Mouse (Mus musculus): ENCODE measurements around the gene Fam8a1.

Fam8a1 gene

GRCm38 (mm10) chr13:46677721-46678120 lies 8.4 kb downstream of the Fam8a1 start:
- no peak for DNase-seq

DNA sequence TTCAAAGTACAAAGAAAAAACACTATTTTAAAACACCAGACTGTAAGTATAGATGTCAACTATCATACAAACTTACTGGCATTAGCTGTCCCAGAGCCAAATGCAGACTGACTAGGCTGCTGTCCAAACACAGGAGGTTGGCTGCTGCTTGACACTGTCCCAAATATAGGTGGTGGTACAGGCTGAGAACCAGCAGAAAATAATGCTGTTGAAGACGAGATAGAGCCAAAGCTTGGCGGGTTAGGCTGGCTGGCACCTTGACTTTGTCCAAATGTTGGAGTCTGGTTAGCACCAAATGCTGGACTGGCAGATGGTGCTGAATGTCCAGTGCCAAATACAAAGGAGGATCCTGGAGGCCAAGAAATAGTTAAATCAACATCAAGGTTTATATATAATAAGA lies 13.6 kb downstream of the Fam8a1 start:
- DNase-seq = no peak

DNA sequence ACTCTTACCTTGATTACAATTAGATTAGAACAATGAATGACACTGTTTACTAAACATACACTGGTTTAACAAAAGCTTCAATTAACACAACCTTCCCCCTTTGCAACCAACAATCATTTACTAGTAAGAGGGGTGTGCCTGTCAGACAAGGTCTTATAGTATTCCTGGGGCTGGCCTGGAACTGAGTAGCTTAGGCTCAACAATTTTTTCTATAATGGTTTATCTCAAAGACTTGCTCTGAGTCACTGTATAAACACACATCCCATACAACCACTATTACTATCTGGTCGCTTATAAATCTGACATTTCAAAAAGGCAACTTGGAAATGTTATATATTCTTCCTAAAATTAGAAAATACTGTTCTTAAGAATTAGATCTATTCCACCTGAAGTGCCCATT lies 14.0 kb downstream of the Fam8a1 start:
- DNase-seq = no peak

DNA sequence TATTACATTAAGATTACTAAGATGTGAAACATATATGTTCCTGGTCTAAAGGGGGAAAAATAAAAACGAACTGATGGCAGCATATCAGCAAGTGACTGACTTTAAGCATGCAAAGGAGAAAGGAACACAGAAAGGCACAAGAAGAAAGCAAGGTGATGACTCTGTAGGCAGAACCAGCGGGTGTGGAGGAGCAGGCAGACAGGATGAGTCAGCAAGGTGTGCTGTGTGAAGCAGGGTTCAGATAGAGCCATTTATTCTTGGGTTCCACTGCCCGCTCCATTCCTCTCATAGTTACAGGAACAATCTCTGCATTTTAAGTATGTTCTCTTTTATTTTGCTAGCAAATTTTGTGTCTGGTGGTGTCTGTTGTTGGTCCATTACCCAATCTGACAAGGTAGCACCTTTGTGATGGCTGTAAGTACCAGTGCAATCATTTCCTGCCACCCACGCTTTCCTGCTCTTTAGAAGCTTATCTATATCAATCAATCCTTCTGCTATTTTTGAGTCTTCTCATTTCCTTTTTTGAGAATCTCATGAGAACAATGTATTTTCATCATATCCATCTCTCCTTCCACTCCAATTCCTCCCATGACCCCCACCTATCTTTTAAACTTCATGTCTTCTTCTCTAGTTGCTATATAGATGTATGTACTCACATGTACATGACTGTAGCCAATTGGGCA lies 21.4 kb downstream of the Fam8a1 start:
- no peak for DNase-seq

- DNase-seq = no peak
These were observed 26.1 kb downstream of the Fam8a1 start for GRCm38 (mm10) chr13:46695296-46695908.

DNA sequence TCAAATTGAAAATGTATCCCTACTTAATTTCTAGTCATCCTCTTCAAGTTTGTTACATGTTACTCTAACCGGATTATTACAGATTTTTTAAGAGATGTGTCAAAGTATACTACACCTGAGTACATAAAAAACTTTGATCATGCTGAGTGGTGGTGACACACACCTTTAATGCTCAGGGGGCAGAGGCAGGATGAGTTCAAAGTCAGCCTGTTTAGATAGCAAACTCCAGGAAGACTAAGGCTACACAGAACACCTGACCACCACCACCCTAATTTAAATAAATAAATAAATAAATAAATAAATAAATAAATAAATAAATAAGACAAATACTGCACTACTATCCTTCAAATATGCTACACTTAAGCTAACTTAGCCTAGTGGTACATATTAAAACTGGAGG lies 26.6 kb downstream of the Fam8a1 start:
- no peak for DNase-seq

- DNase-seq = no peak
These were observed 27.5 kb downstream of the Fam8a1 start for GRCm38 (mm10) chr13:46696788-46697187.

GRCm38 (mm10) chr13:46699372-46699771 lies 30.1 kb downstream of the Fam8a1 start:
- DNase-seq = no peak

- DNase-seq = no peak
These were observed 32.2 kb downstream of the Fam8a1 start for GRCm38 (mm10) chr13:46701486-46701885.

- DNase-seq = no peak
These were observed 33.8 kb downstream of the Fam8a1 start for GRCm38 (mm10) chr13:46703138-46703537.

DNA sequence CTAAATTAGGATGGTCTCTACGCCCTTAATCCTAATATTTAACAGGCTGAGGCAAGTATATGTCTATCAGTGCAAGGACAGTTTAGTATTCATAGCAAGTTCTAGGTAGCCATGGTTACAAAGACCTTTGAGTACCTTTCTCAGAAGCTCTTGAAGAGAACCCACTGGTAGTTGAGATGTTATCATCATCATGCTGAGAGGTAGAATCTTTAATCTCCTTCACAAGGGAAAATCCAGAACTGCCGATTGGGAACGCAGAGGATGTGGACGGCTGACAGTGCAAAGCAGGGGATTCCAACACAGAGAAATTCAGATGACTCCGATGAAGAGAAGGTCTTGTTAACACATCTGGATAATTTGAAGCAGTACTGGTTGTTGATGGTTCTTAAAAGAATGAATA lies 44.2 kb downstream of the Fam8a1 start:
- DNase-seq = no peak

DNA sequence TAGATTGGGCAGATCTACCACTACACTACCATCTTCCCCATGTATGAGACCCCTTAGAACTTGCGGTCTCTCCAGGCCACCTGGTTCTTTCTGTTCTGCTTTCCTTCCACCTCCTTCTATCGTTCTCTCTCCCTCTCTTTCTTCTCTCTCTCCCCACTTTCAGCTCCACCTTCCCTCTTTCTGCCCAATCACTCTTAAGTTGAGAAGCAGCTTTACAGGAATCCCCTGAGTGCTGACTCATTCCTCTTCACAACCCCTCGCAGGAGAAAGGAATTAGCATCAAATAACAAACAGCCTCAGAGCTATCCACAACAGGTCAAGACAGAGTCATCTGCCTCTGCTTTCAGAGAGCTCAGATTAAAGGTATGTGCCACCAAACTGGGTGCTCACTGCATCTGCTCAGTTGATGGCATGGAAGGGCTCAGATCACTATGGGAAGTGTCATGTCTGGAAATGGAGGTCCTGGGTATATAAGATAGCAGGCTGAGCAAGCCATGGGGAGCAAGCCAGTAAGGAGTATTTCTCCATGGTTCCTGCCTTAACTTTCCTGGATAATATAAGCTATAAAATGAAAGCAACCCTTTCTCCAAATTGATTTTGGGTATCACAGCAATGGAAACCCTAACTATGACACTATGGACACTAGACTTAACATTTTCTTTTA lies 46.8 kb downstream of the Fam8a1 start:
- DNase-seq = no peak

DNA sequence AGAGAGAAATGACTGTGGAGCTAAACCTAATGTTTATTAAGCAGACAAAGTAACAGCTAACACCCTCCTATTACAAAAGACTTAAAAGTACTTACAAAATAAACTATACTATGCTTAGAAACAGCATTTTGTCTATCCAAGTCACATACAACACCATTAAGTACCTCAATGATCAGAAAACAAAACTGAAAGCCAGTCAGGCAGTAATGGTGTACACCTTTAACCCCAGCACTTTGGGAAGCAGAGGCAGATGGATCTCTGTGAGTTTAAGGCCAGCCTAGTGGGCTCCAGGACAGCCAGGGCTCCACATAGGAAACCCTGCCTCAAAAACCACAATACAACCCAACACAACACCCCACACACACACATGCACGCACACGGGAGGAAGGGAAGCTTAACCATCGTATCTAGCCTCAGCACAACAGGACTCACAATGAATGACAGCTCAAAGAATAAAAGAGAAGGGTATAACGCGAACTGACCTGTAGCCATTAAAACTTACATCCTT lies 49.6 kb downstream of the Fam8a1 start:
- no peak for DNase-seq

- DNase-seq = no peak
These were observed 51.7 kb downstream of the Fam8a1 start for GRCm38 (mm10) chr13:46721009-46721408.

DNA sequence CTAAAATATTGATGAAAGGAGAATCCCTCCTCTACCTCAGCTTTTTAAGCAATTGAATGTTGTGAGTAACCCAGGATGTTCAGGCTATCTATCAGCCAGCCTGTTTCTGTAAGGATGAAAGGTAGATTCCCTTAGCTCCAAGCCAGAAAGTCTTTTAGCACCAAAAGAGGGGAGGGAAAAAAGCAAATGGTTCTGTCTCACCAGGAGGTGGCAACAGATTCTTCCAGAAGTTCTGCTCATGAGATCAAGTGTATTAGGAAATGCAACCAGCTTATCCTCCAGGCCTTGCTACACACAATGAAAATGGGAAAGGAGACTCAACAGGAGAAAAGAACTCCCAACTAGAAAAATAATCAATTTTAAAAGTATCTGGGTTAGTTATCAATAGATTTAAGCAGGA lies 55.0 kb downstream of the Fam8a1 start:
- DNase-seq = no peak

DNA sequence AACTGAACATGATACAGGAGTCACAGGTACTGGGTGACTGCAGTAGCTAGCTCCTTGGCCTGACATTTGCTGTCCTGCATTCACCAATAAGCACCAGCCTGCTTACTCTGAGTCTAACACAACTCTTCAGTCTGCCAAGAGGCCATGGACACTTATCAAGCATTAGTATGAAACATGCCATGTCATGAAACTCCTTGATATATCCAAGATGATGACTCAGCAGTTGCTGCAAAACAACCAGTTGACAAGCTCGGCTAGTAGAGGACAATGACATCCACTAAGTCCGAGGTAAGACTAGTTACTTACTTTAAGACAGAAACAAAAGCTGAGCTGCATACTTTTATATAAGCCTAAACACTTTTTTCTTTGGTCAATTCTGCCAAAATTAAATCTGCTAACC lies 55.9 kb downstream of the Fam8a1 start:
- no peak for DNase-seq

GRCm38 (mm10) chr13:46726288-46727037 lies 57.1 kb downstream of the Fam8a1 start:
- peak; percentile 20 to 43 for DNase-seq

GRCm38 (mm10) chr13:46727038-46727836 lies 57.9 kb downstream of the Fam8a1 start:
- peak; percentile 66 to 68 for DNase-seq
